Mouse (Mus musculus) kidney, adult 8-10 months (tissue): ENCODE results near the gene Utrn.

Source experiments
- DNase-seq, 2 experiments: peaks; one replicate each; pipeline ENCODE4 v3.0.0; 2022

Utrn gene

GRCm38 (mm10) chr10:12868189-12869028, 756 bp downstream of the Utrn start:
- DNase-seq = peak; percentile 59 to 71

GRCm38 (mm10) chr10:12867733-12868188, 1.4 kb downstream of the Utrn start:
- DNase-seq = no peak

GRCm38 (mm10) chr10:12866971-12867732, 2.0 kb downstream of the Utrn start:
- DNase-seq = no peak

GRCm38 (mm10) chr10:12865201-12865600, 4.0 kb downstream of the Utrn start:
- DNase-seq = no peak

GRCm38 (mm10) chr10:12863581-12863980, 5.6 kb downstream of the Utrn start:
- DNase-seq = no peak

GRCm38 (mm10) chr10:12862047-12862446, 7.1 kb downstream of the Utrn start:
- no peak for DNase-seq

GRCm38 (mm10) chr10:12861381-12861780, 7.8 kb downstream of the Utrn start:
- no peak for DNase-seq

- no peak for DNase-seq
These were observed 8.4 kb downstream of the Utrn start for GRCm38 (mm10) chr10:12860765-12861164.

GRCm38 (mm10) chr10:12860331-12860730, 8.8 kb downstream of the Utrn start:
- no peak for DNase-seq

- DNase-seq = no peak
These were observed 11.1 kb downstream of the Utrn start for GRCm38 (mm10) chr10:12858017-12858416.

GRCm38 (mm10) chr10:12854298-12854697, 14.9 kb downstream of the Utrn start:
- DNase-seq = peak in 1 of 2 experiments; percentile 55

GRCm38 (mm10) chr10:12853776-12854175, 15.4 kb downstream of the Utrn start:
- DNase-seq = no peak

- DNase-seq = no peak
These were observed 16.0 kb downstream of the Utrn start for GRCm38 (mm10) chr10:12853196-12853620.

GRCm38 (mm10) chr10:12852416-12853195, 16.6 kb downstream of the Utrn start:
- no peak for DNase-seq

GRCm38 (mm10) chr10:12850781-12851471, 18.2 kb downstream of the Utrn start:
- no peak for DNase-seq

- DNase-seq = no peak
These were observed 20.6 kb downstream of the Utrn start for GRCm38 (mm10) chr10:12848322-12849108.

GRCm38 (mm10) chr10:12842543-12842942, 26.6 kb downstream of the Utrn start:
- no peak for DNase-seq

- DNase-seq = no peak
These were observed 27.7 kb downstream of the Utrn start for GRCm38 (mm10) chr10:12841497-12841896.

- peak; percentile 31 to 44 for DNase-seq
These were observed 31.5 kb downstream of the Utrn start for GRCm38 (mm10) chr10:12837636-12838035.

- no peak for DNase-seq
These were observed 32.9 kb downstream of the Utrn start for GRCm38 (mm10) chr10:12836048-12836816.

- peak in 1 of 2 experiments; percentile 39 for DNase-seq
These were observed 35.0 kb downstream of the Utrn start for GRCm38 (mm10) chr10:12834215-12834614.
